Mouse (Mus musculus): ENCODE results near the gene Btbd1. TPM values are rescaled to one million over a fixed set of nuclear protein-coding genes. Genes with fewer than 3 reads are reported as not detected.

The Btbd1 gene
- polyA plus RNA-seq, 1 experiment: 66.6 TPM

GRCm38 (mm10) chr7:81772786-81773539 lies 56.3 kb downstream of the Btbd1 start:
- Histone ChIP-seq H3K4me2 (ENCODE audit: low read depth) (no peak overlapping the region), H3K4me3 (no peak overlapping the region), H3K36me3 (ENCODE audit: control insufficient read depth, insufficient read depth) (peaks cover 5% of the 10 kb centered on the region), H3K79me2 (ENCODE audit: control insufficient read depth, insufficient read depth) (peaks cover 11% of the 10 kb centered on the region), H3K27me3 (ENCODE audit: control insufficient read depth, insufficient read depth, insufficient read length) (no peaks in the 10 kb centered on the region), H3ac (ENCODE audit: control insufficient read depth, insufficient read length) (no peak overlapping the region)
- no peak for TF ChIP-seq TCF12 (IDR thresholded peaks at IDR 0.05; ENCODE audit: insufficient read depth, poor library complexity, severe bottlenecking)
- no peak for TF ChIP-seq POLR2AphosphoS2 (IDR thresholded peaks at IDR 0.05; ENCODE audit: insufficient read length, low read depth)
- no peak for TF ChIP-seq MYOD1 (IDR thresholded peaks at IDR 0.05; ENCODE audit: control insufficient read depth in 1 of 3, insufficient read length in 2 of 3, low read depth in 2 of 3)
- no peak for TF ChIP-seq MAX (IDR thresholded peaks at IDR 0.05; ENCODE audit: low read depth)
- TF ChIP-seq CEBPB (IDR thresholded peaks at IDR 0.05; ENCODE audit: insufficient read depth, poor library complexity, severe bottlenecking): no peak
- TF ChIP-seq MYOG (IDR thresholded peaks at IDR 0.05; ENCODE audit: control insufficient read depth in 1 of 3, insufficient read depth in 1 of 3, insufficient read length in 2 of 3, low read depth in 2 of 3): no peak
- TF ChIP-seq SRF (IDR thresholded peaks at IDR 0.05; ENCODE audit: control insufficient read depth, insufficient read length, low read depth): no peak
- TF ChIP-seq USF1 (IDR thresholded peaks at IDR 0.05; ENCODE audit: low read depth): no peak
- TF ChIP-seq E2F4 (IDR thresholded peaks at IDR 0.05; ENCODE audit: insufficient read depth): no peak
- no peak for TF ChIP-seq TCF3 (IDR thresholded peaks at IDR 0.05; ENCODE audit: insufficient read length, low read depth)
- no peak for TF ChIP-seq POLR2A (IDR thresholded peaks at IDR 0.05; ENCODE audit: insufficient read length, low read depth)
- TF ChIP-seq REST (IDR thresholded peaks at IDR 0.05; ENCODE audit: insufficient read depth, insufficient read length): no peak

- peak overlapping the region; percentile 21 for H3ac ChIP-seq (ENCODE audit: control insufficient read depth, insufficient read length)
- H3K4me2 ChIP-seq (ENCODE audit: low read depth): peak overlapping the region; percentile 65
- TF ChIP-seq MYOG (IDR thresholded peaks at IDR 0.05; ENCODE audit: control insufficient read depth in 1 of 3, insufficient read depth in 1 of 3, insufficient read length in 2 of 3, low read depth in 2 of 3) (no peak), TCF12 (IDR thresholded peaks at IDR 0.05; ENCODE audit: insufficient read depth, poor library complexity, severe bottlenecking) (no peak), POLR2A (IDR thresholded peaks at IDR 0.05; ENCODE audit: insufficient read length, low read depth) (no peak), REST (IDR thresholded peaks at IDR 0.05; ENCODE audit: insufficient read depth, insufficient read length) (no peak), TCF3 (IDR thresholded peaks at IDR 0.05; ENCODE audit: insufficient read length, low read depth) (no peak)
- no peaks in the 10 kb centered on the region for H3K36me3 ChIP-seq (ENCODE audit: control insufficient read depth, insufficient read depth)
- peaks cover 47% of the 10 kb centered on the region for H3K79me2 ChIP-seq (ENCODE audit: control insufficient read depth, insufficient read depth)
- no peaks in the 10 kb centered on the region for H3K27me3 ChIP-seq (ENCODE audit: control insufficient read depth, insufficient read depth, insufficient read length)
- peak overlapping the region; percentile 82 for H3K4me3 ChIP-seq
These were observed 66.0 kb downstream of the Btbd1 start for GRCm38 (mm10) chr7:81763110-81763845.

- H3K4me2 ChIP-seq (ENCODE audit: low read depth): peak within 1 kb of the TSS; percentile 80
- H3K4me3 ChIP-seq: peak within 1 kb of the TSS; percentile 82
- no peaks in the 10 kb centered on the region for H3K36me3 ChIP-seq (ENCODE audit: control insufficient read depth, insufficient read depth)
- TF ChIP-seq USF1 (IDR thresholded peaks at IDR 0.05; ENCODE audit: low read depth) (no peak), SRF (IDR thresholded peaks at IDR 0.05; ENCODE audit: control insufficient read depth, insufficient read length, low read depth) (no peak), E2F4 (IDR thresholded peaks at IDR 0.05; ENCODE audit: insufficient read depth) (peak; percentile 88), MYOG (IDR thresholded peaks at IDR 0.05; ENCODE audit: control insufficient read depth in 1 of 3, insufficient read depth in 1 of 3, insufficient read length in 2 of 3, low read depth in 2 of 3) (peak in 1 of 3 experiments; percentile 17), TCF3 (IDR thresholded peaks at IDR 0.05; ENCODE audit: insufficient read length, low read depth) (no peak), CEBPB (IDR thresholded peaks at IDR 0.05; ENCODE audit: insufficient read depth, poor library complexity, severe bottlenecking) (no peak), MYOD1 (IDR thresholded peaks at IDR 0.05; ENCODE audit: control insufficient read depth in 1 of 3, insufficient read length in 2 of 3, low read depth in 2 of 3) (no peak), TCF12 (IDR thresholded peaks at IDR 0.05; ENCODE audit: insufficient read depth, poor library complexity, severe bottlenecking) (no peak), POLR2A (IDR thresholded peaks at IDR 0.05; ENCODE audit: insufficient read length, low read depth) (peak; percentile 65), MAX (IDR thresholded peaks at IDR 0.05; ENCODE audit: low read depth) (no peak), POLR2AphosphoS2 (IDR thresholded peaks at IDR 0.05; ENCODE audit: insufficient read length, low read depth) (peak; percentile 57), REST (IDR thresholded peaks at IDR 0.05; ENCODE audit: insufficient read depth, insufficient read length) (no peak)
- H3K27me3 ChIP-seq (ENCODE audit: control insufficient read depth, insufficient read depth, insufficient read length): no peaks in the 10 kb centered on the region
- H3K79me2 ChIP-seq (ENCODE audit: control insufficient read depth, insufficient read depth): peaks cover 42% of the 10 kb centered on the region
- H3ac ChIP-seq (ENCODE audit: control insufficient read depth, insufficient read length): peak within 1 kb of the TSS; percentile 21
These were observed 66.8 kb downstream of the Btbd1 start, which contains the start of gene Ramac for GRCm38 (mm10) chr7:81762180-81763109. Gene Ramac, plus strand, starts transcription at chr7:81762925.

- Histone ChIP-seq H3ac (ENCODE audit: control insufficient read depth, insufficient read length) (no peak overlapping the region), H3K4me2 (ENCODE audit: low read depth) (no peak overlapping the region), H3K27me3 (ENCODE audit: control insufficient read depth, insufficient read depth, insufficient read length) (no peaks in the 10 kb centered on the region), H3K36me3 (ENCODE audit: control insufficient read depth, insufficient read depth) (no peaks in the 10 kb centered on the region), H3K79me2 (ENCODE audit: control insufficient read depth, insufficient read depth) (no peaks in the 10 kb centered on the region), H3K4me3 (no peak overlapping the region)
- TF ChIP-seq TCF3 (IDR thresholded peaks at IDR 0.05; ENCODE audit: insufficient read length, low read depth): no peak
- no peak for TF ChIP-seq E2F4 (IDR thresholded peaks at IDR 0.05; ENCODE audit: insufficient read depth)
- no peak for TF ChIP-seq USF1 (IDR thresholded peaks at IDR 0.05; ENCODE audit: low read depth)
These were observed 81.3 kb downstream of the Btbd1 start for GRCm38 (mm10) chr7:81747956-81748355.

All from myocyte (in vitro differentiated cells).